Mouse (Mus musculus) lung, postnatal 0 days (tissue): ENCODE data around the gene Pam.

Source experiments
- CTCF ChIP-seq: IDR thresholded peaks from 2 replicates; pipeline ENCODE4 v1.5.1; 2016; ENCODE audit warnings: antibody characterized with exemption, mild to moderate bottlenecking
- EP300 ChIP-seq: IDR thresholded peaks from 2 replicates; pipeline ENCODE4 v1.6.1; 2016; ENCODE audit warnings: antibody characterized with exemption, mild to moderate bottlenecking, control low read depth

- TF ChIP-seq CTCF = no peak
- TF ChIP-seq EP300 = no peak
Observed at GRCm38 (mm10) chr1:97958759-97959158, 136.7 kb downstream of the Pam start.
